Mouse (Mus musculus): ENCODE results near the gene Nmnat2. TPM values are rescaled to one million over a fixed set of nuclear protein-coding genes. Genes with fewer than 3 reads are reported as not detected.

Gene Nmnat2
- polyA plus RNA-seq, 1 experiment = 0.34 TPM

DNA sequence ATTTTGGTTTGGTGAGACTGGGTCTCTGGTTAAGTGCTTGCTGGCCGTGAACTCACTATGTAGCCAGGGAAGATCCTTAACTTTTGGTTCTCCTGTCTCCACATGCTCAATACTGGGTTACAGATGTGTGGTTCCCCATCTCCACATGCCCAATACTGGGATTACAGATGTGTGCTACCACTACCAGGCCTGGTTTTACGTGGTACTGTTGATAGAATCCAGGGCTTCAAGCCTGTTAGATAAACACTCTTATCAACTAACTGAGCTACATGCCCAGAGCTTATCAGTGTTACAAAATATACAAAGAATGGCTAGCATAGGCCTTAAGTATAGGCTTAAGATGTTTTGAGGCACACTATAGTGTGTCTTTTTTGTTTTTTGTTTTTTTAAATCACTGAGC is 69.7 kb downstream of the Nmnat2 start:
- 0 out of 2 replicates have a peak, but pooled peaks cover 10% of the 10 kb centered on the region for H3K9me3 ChIP-seq
- no peak overlapping the region for H3K4me3 ChIP-seq (replicated peaks)
- TF ChIP-seq FLI1 (IDR thresholded peaks at IDR 0.05; ENCODE audit: low read length) (no peak), GATA1 (IDR thresholded peaks at IDR 0.05; ENCODE audit: borderline replicate concordance, low read length) (no peak)
- no peaks in the 10 kb centered on the region for H3K4me1 ChIP-seq
- H3K36me3 ChIP-seq (replicated peaks; ENCODE audit: low read length) = no peaks in the 10 kb centered on the region
- H3K27me3 ChIP-seq (replicated peaks) = no peaks in the 10 kb centered on the region

DNA sequence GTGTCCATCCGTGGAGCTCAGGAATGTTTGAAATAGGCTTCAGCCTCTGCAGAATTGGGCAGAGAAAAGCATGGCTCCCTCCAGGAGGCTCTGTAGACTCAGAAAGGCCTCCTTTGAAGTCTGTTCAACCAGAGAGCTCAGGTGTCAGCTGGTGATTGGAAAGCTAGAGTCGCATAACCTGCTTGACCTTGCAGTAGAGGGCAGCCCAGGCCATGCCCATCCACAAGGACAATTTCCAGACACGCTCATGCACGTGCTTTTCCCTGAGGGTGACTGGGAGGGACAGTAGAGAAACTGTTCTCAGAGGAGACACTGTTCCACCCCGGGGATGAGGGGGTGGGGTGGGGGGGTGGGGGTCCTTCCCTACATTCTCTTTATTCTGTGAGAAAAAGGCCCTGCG is 76.6 kb downstream of the Nmnat2 start:
- Histone ChIP-seq H3K4me1 (no peaks in the 10 kb centered on the region), H3K9me3 (peaks cover 13% of the 10 kb centered on the region; the same call in 1 of the 2 replicates), H3K4me3 (replicated peaks) (no peak overlapping the region), H3K27me3 (replicated peaks) (peaks cover 4% of the 10 kb centered on the region), H3K36me3 (replicated peaks; ENCODE audit: low read length) (no peaks in the 10 kb centered on the region)
- TF ChIP-seq GATA1 (IDR thresholded peaks at IDR 0.05; ENCODE audit: borderline replicate concordance, low read length) (no peak), FLI1 (IDR thresholded peaks at IDR 0.05; ENCODE audit: low read length) (no peak)

DNA sequence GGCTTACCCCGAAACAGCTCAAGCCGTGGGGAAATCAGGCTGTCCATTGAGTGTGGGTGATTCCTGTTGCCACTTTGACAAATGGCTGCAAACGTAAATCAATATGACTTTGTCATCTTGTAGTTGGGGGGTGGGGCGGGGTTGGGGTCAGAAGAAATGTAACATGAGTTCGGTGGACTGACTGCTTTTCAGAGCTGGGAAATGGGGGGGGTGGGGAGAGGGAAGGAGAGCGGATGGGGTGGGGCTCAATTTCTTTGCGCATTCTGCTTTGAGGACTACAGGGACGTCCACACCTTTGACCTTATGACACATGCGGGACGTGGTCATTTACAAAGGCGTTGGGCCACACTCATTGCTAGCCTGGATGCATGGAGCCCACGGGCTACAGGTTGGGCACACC is 77.2 kb downstream of the Nmnat2 start:
- Histone ChIP-seq H3K4me1 (no peaks in the 10 kb centered on the region), H3K36me3 (replicated peaks; ENCODE audit: low read length) (no peaks in the 10 kb centered on the region), H3K9me3 (peaks cover 17% of the 10 kb centered on the region; the same call in 1 of the 2 replicates), H3K27me3 (replicated peaks) (peaks cover 5% of the 10 kb centered on the region), H3K4me3 (replicated peaks) (no peak overlapping the region)
- no peak for TF ChIP-seq GATA1 (IDR thresholded peaks at IDR 0.05; ENCODE audit: borderline replicate concordance, low read length)

DNA sequence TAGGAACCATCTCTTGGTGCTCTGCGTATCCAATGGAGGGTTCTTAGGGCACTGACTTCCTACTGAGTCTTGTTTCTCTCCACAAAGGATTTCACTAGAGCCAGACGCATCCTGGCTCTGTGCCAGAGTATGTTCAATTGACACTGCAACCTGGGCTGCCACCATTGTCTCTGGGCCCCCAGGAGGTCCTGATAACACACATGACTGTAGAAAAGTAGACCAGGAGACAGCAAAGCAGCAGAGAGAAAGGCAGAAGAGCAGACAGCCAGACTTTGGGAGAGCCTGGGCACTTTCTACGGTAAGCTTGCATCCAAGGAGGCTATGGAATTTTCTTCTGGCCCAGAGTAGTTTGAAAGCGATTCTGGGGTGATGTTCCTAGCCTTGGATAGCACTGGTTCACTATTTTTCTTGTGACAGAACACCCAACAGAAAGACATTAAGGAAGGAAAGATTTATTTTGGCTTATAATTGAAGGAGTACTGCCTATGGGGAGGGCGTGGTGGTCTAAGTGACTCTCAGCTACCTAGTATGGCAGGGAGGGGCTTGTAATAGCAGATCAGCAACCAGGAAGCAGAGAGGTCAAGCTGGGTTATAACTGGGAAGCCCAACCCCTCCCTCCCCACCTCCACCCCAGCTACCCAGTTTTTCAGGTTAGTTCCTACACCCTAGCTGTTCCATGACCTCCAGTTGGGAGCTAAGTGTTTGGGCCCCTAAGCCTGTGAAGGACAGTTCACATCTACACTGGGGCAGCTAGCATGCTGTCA is 78.5 kb downstream of the Nmnat2 start:
- Histone ChIP-seq H3K4me3 (replicated peaks) (no peak overlapping the region), H3K4me1 (no peaks in the 10 kb centered on the region), H3K36me3 (replicated peaks; ENCODE audit: low read length) (no peaks in the 10 kb centered on the region), H3K9me3 (peaks cover 25% of the 10 kb centered on the region), H3K27me3 (replicated peaks) (peaks cover 6% of the 10 kb centered on the region)
- TF ChIP-seq FLI1 (IDR thresholded peaks at IDR 0.05; ENCODE audit: low read length) = no peak
- TF ChIP-seq GATA1 (IDR thresholded peaks at IDR 0.05; ENCODE audit: borderline replicate concordance, low read length) = no peak

DNA sequence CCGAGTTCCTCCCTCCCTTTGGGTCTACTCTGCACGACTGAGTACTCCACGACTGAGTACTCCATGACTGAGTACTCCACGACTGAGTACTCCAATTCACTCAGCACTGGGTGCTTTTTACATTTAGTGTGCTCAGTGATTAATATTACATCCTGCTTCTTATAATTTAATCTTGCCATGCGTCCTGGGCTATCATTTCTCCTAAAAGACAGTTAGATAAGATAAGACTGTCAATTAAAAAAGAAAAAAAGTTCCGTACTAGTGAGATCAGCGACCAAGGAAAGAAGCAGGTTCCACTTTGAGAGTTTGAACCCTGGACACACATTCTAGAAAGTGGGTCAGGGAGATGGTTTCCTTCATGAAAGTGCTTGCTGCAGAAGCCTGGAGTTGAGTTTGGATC is 79.3 kb downstream of the Nmnat2 start:
- peaks cover 23% of the 10 kb centered on the region for H3K9me3 ChIP-seq
- H3K4me3 ChIP-seq (replicated peaks) = no peak overlapping the region
- H3K36me3 ChIP-seq (replicated peaks; ENCODE audit: low read length) = no peaks in the 10 kb centered on the region
- TF ChIP-seq GATA1 (IDR thresholded peaks at IDR 0.05; ENCODE audit: borderline replicate concordance, low read length) (no peak), FLI1 (IDR thresholded peaks at IDR 0.05; ENCODE audit: low read length) (no peak)
- peaks cover 6% of the 10 kb centered on the region for H3K27me3 ChIP-seq (replicated peaks)
- no peaks in the 10 kb centered on the region for H3K4me1 ChIP-seq

DNA sequence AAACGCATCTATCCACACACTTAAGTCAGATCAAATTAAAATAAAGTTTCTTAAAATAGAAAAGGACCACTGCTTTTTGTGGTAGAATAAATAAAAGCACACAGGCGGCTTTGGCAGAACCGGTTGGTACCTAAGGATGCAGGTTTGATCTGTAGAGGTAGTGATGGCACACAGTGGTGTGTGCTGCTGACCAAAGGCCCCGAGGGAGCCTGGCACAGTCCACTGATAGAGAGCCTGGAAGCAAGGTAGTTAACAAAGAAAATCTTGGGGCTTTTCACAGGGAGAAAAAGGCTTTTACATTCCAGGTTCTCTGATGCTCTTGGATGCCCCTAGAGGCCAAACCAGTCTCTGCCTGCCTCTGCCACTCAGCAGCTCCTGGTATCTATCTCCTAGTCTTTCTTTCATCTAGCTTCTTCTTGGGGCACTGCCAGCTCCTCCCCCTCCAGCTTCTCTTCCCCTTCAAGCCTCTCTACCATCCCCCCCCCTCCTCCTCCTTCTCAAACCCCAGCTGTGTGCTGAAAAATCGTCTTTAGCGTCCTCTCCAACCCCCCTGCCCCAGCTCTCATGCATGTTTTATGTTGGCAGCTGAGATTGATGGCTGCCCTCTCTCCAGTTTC is 80.6 kb downstream of the Nmnat2 start:
- Histone ChIP-seq H3K27me3 (replicated peaks) (peaks cover 7% of the 10 kb centered on the region), H3K36me3 (replicated peaks; ENCODE audit: low read length) (no peaks in the 10 kb centered on the region), H3K4me3 (replicated peaks) (no peak overlapping the region), H3K9me3 (peaks cover 18% of the 10 kb centered on the region), H3K4me1 (no peaks in the 10 kb centered on the region)
- TF ChIP-seq GATA1 (IDR thresholded peaks at IDR 0.05; ENCODE audit: borderline replicate concordance, low read length) (no peak), FLI1 (IDR thresholded peaks at IDR 0.05; ENCODE audit: low read length) (no peak)

DNA sequence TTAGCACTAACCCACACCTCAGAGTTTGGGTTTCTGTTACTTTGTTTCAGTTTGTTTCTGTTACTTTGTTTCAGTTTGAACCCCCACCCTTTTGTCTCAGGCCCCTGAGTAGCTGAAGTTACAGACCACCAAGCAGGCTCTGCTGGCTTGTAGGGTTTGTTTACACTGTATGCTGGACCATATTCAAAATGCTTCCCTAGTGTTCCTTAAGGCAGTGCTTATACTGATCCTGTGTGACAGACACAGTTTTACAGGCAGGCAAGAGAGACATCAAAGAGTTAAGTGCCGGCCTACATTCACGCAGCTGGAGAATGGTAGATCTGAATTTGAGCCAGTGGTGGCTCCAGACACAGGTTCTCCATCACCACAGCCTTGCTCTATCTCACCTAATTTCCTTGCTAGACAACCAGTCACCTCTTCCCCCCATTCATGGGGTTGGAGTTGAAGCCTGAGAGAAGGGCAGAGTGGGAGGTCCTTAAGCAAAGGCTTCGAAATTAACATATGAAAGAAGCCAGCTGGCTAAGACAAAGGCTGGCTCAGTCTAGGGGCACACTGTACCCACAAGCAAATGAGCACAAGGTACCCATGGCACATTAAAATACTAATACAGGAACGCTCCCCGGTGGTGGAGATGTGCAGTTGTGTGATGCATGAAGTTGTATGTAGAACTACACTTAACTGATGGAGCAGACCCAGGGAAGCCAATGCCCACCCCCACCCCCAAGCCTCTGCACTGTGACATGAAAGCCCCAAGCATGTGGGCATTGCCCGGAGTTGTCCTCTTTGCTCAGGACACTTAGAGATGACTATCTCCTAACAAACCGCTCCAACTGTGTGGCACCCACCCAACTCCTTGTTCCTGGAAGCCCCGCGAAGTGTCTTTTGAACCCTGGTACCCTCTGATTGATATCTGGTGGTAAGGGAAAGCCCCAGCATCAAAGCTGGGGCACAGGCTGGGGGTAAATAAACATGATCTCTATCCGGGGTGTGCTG is 82.9 kb downstream of the Nmnat2 start:
- Histone ChIP-seq H3K9me3 (peaks cover 18% of the 10 kb centered on the region), H3K4me3 (replicated peaks) (no peak overlapping the region), H3K4me1 (no peaks in the 10 kb centered on the region), H3K36me3 (replicated peaks; ENCODE audit: low read length) (no peaks in the 10 kb centered on the region), H3K27me3 (replicated peaks) (peaks cover 11% of the 10 kb centered on the region)
- TF ChIP-seq GATA1 (IDR thresholded peaks at IDR 0.05; ENCODE audit: borderline replicate concordance, low read length) = no peak
- no peak for TF ChIP-seq FLI1 (IDR thresholded peaks at IDR 0.05; ENCODE audit: low read length)

DNA sequence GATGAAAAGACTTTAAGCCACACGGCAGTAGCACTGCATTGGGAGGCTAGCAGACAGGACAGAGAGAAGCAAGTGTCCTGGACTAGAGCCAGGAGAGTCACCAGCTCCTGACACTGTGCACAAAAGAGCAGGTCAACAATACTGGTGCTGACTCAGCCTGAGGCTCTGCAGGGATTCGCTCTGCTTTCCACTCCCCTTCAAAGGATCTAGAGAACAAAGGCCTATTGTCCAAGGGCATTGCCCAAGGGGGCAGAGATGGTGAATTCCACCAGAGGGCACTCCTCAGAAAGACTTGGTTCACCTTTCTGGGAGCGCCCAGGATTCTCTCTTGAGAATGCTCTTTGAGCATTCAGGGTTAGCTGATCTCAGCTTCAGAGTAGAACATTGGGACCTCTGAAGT is 85.3 kb downstream of the Nmnat2 start:
- no peak overlapping the region for H3K4me3 ChIP-seq (replicated peaks)
- H3K27me3 ChIP-seq (replicated peaks) = peaks cover 19% of the 10 kb centered on the region
- H3K4me1 ChIP-seq = no peaks in the 10 kb centered on the region
- H3K36me3 ChIP-seq (replicated peaks; ENCODE audit: low read length) = no peaks in the 10 kb centered on the region
- peaks cover 18% of the 10 kb centered on the region for H3K9me3 ChIP-seq
- TF ChIP-seq FLI1 (IDR thresholded peaks at IDR 0.05; ENCODE audit: low read length) (no peak), GATA1 (IDR thresholded peaks at IDR 0.05; ENCODE audit: borderline replicate concordance, low read length) (no peak)

DNA sequence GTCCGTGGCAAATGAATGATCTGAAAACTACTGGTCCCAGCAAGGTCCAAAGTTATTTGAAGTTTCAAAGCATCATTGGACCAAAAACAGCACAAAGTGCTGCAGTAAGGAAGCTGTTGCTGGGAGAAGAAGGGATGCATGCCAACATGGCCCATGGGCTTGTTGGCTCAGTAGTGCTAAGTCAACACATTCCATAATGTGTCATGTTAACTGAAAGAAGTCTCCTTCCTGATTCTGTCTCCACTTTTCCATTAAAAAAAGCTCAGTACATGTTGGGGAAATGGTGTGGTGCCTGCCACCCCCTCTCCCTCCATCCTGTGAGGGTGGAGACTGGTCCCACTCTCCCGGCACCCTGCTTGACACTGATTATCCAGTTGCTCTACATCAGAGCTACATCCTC is 86.3 kb downstream of the Nmnat2 start:
- peaks cover 18% of the 10 kb centered on the region for H3K9me3 ChIP-seq
- H3K4me3 ChIP-seq (replicated peaks) = no peak overlapping the region
- peaks cover 22% of the 10 kb centered on the region for H3K27me3 ChIP-seq (replicated peaks)
- TF ChIP-seq GATA1 (IDR thresholded peaks at IDR 0.05; ENCODE audit: borderline replicate concordance, low read length) = no peak
- TF ChIP-seq FLI1 (IDR thresholded peaks at IDR 0.05; ENCODE audit: low read length) = no peak
- no peaks in the 10 kb centered on the region for H3K36me3 ChIP-seq (replicated peaks; ENCODE audit: low read length)
- no peaks in the 10 kb centered on the region for H3K4me1 ChIP-seq

Data from megakaryocyte, embryonic 14.5 days (primary cell).